Mouse (Mus musculus) kidney, adult 18-20 months (tissue): Measurements from ENCODE around the gene Smad6.

ENCODE experiments used
- DNase-seq: peaks from one replicate; pipeline ENCODE4 v3.0.0; 2021

Smad6 gene

DNA sequence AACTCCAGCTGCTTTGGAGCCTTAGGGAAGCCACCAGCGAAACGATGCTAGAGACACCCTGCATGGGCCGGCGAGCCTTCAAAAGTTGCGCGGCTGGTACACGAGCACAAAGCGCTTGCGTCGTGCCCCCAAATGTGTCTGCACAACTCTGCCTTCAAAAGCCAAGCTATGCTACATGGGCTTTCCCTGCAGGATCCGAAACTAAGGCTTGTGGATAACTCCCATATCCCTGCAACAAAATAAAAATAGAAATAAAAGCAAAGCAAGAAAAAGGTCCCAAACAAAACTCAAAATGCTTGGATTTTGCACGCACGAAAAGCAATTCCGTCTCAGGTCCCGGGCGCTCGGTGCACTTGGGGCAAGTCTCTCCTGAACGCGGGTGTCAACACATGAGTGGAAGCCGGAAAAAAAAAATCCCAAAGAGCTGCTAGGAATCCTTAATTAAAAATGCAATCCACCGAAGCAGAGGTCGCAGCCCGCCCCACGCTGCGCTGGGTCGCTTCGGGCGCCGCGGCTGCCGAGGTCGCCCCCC, 474 bp downstream of the Smad6 start:
- DNase-seq = no peak

DNA sequence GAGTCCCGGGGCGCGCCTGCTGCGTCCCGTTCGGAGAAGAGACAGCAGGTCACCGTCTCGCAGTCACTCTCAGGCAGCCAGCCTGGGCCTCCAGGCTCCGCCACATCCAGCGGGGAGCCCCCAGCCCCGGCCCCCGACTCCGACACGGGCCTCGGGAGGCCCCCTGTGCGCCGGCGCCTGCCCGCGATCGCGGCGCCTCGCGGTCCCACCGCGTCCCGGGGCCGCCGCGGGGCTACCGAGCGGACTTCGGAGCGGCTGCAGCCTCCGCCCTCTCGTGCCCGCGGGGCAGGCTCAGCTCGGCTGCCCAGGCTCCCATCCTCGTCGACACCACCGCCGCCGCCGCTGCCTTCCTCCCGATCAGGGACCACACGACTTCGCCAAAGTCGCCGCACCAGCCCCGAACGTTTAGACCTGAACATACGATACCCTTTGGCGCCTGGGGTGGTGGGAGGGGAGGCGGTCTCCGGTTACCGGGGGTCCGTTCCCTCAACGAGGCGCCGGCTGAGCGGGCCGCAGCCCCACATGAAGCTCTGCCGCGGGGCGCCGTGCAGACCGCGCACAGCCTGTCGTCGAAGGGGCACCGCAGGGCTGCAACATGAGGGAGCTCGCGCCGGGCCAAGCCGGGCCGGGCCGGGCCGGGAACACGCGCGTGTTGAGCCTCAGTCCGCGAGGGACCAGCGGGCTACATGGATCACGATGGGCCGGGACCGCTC, 1.1 kb downstream of the Smad6 start:
- DNase-seq = peak; percentile 67

DNA sequence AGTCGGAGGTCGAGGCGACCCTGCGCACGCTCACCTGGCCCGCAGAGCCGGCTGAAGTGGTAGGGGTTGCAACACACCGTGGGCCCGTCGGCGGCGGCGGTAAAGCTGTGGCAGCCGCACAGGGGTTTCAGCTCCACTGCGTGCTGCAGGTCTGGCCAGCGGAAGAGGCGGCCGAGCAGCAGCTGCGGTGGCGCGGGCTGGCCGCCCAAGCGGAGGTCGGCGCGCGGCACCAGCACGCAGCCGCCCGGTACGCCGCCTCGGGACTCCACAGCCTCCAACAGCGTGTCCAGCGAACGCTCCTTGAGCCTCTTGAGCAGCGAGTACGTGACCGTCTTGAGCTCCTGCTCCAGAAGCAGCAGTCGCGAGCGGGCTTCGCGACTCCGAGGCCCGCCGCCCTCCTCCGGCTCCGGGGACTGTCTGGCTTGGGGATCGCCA, 1.7 kb downstream of the Smad6 start:
- DNase-seq = no peak

DNA sequence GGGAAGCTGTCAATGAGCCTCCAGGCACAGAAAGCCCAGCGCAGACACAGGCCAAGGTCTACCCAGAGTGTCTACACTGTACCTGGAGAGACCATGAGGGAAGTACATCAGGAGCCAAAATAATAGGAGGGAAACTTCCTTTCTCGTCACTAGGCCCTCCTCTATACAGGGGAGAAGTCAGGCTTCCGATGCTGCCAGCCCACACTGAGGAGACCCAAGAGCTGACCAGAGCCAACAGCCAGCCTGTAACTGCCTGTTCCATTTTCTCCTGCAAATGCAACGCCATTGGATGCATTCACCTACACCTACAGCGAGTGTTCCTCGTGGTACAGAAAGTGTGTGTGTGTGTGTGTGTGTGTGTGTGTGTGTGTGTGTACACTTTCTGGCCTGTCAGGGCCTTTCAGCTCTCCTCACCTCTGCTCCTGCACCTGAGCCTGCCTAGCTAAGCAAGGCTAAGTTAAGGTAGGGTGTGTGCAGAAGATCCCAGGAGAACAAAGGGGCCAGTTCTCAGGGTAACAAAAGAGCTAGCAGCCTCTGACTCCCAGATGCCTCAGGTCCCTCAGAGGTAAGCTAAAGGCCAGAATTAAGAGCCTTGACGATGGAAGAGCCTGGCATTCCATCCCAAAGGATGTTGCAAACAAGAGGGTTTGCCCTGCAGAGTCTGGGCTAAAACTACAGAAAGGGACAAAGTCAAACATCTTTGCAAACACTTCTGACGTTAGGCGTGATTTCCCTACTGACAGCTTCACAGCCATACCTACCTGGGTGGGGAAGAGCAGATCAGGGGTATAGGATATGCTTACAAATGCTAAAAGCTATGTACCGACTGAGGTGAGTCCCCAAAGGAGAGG, 2.6 kb downstream of the Smad6 start:
- DNase-seq = peak; percentile 29

DNA sequence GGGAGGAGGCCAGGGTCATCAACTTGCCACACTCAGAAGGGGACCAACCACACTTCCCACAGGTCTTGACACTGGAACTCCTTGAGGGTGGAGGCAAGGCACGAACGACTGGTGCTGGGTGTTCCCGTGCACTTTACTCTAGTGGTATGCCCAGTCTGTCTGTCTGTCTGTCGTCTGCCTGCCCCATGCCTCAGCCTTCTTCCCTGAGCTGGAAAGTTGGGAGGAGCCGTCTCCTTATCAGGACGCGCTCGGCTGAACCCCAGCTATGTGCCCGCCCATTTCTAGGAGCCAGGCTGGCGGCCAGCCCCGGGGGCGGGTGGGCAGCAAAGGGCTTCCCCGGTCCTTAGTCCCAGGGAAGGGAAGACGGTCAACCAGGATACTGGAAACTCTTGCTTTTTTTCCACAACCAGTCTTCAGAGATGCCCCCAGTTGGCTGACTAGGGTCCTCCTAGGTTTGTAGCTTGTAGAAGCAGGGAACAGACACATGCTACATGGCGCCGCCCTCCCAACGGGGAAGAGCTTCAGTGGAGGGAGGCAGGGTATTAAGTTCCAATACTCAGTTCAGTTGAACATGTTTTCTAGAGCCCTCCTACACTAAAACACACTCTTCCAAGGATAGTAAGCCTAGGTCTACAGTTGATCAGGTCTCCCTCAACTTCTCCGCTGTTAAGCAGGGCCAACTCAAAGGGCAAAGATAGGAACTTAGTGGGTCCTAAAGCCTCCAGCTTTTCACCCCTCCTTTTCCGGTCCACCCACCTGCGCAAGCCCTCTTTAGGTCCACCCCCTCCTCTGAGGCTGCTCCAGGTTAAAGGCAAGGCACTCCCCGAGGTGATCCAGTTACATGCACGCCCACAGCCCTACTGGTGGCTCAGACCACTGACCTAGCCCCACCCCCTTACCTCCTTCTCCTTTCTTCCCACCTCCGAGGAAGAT, 3.7 kb downstream of the Smad6 start:
- peak; percentile 74 for DNase-seq

DNA sequence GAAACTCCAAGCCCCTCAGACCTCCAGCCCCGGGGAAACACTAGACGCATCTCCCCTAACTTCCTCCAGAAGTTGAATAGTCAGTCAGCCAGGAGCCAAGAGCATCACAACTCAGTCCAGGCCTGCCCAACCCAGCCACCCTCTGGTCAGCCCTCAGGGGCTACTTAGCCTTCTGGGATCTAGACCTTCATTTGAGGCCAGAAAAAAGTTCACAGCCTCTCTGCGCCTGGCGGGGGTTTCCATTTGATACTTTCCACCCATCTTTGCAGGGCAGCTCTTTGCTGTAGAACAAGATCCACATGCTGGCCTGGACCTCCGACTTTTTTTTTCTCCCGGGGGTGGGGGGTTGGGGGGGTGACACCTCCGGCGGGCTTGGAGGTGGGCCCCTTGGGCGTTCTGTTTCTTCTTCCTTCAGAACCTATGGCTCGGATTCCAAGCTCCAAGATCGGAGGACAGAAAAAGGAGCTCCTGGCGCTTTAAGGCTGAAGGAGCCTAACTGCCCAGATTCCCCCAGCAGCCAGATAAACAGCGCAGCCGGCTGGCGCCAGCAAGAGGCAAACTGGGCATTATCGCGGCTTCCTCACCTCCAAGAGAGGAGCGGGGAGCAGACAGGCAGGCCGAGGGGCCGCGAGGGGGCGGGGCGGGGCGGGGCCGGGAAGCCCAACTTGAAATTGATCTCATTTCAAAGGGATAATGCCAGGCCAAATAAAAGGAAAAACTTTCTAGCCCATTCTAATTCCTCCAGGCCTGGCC, 5.0 kb downstream of the Smad6 start:
- peak; percentile 59 for DNase-seq

DNA sequence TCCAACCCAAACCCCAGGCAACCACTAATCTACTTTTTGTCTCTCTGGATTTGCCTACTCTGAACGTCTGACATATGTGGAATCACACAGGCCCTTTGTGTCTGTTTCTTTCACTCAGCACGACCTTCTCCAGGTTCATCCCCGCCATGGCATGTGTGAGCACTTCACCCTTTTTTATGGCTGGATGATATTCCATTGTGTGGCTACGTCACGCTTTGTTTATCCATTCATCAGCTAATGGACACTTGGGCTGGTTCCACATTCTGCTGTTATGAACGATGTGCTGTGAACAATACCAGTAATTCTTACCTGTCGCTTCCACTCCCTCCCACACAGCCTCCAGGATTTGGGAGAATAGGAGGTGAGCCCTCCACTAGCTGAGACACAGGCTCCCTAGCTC, 5.8 kb downstream of the Smad6 start:
- DNase-seq = no peak

DNA sequence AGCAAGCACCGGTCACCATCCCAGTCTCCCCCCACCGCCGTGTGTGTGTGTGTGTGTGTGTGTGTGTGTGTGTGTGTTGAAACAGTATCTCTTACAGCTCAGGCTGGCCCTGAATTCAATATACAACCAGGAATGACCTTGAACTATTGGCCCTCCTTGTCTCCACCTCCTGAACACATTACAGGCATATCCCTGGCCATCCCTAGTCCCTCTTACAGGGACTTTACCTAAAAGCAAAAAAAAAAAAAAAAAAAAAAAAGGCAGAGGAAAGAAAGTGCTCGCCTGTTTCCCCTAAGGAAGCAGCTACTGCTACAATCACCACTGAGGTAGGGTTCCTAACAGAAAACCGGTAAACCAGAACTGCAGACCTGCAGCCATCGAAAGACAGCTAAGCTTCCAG, 7.1 kb downstream of the Smad6 start:
- no peak for DNase-seq

DNA sequence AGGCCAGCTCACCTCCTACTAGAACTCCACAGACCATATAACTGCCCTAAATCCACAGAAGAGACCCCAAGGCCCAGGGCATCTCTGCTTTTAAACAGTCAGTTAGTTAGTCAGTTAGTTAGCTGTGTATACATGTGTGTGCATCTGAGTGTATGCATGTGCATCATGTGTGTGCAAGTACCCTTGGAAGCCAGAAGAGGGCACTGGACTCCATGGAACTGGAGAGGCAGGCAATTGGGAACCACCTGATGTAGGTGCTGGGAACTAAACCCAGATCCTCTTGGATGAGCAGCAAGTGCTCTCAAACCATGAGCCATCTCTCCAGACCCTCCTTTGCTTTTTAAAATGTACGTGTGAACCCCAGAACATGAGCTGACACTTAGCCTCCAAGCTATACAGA, 10.5 kb downstream of the Smad6 start:
- DNase-seq = no peak

DNA sequence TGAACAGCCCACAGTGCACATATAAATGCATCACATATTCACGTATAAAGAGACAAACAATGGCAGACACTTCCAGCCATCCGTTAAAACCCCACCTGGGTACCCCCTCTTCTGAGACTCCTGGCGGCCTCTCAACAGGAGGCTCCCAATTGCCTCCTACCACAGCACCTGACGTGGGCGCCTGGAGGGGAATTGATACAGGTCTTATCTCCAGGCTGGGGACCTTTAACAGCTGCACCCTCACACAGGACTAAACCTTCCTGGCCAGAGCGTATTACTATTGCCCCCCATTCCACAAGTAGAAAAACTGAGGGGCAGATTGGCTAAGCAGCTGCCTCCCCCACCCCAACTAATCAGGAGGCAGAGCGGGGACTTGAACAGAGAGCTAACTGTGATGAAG, 18.9 kb downstream of the Smad6 start:
- DNase-seq = no peak

DNA sequence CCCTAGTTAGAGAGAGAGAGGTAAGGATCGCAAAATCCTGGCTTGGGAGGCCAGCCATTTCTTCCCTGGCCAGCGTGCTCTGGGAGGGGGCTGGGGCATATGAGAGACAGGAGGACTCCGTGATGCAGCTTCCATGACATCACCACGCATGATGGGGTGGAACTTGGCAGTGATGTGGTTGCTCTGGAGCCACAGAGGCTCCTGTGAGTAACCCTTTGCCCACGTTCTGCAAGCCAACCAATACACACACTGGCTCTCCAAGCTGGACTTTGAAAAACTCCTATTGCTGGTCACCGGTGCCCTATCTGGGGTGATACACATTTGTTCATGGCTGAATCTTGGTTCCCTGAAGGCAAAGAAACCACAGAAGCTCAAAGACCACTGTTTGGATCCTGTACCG, 20.8 kb downstream of the Smad6 start:
- DNase-seq = no peak

DNA sequence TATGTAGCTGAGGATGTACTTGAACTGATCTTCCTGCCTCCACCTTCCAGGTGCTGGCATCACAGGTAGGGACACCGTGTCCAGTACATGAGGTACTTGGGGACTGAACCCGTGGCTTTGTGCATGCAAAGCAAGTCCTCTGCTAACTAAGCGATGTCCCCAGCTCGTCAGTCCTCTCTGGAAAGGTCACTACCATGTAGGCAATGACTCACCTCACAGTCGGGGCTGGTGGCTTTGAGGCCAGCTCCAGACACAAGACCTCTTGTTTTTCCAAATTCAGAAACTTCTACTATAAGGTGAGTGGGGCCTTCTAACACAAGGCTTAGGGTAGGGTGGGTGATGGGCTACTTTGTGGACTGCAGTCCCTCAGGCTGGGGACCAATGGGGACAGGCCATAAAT, 21.8 kb downstream of the Smad6 start:
- DNase-seq = no peak

DNA sequence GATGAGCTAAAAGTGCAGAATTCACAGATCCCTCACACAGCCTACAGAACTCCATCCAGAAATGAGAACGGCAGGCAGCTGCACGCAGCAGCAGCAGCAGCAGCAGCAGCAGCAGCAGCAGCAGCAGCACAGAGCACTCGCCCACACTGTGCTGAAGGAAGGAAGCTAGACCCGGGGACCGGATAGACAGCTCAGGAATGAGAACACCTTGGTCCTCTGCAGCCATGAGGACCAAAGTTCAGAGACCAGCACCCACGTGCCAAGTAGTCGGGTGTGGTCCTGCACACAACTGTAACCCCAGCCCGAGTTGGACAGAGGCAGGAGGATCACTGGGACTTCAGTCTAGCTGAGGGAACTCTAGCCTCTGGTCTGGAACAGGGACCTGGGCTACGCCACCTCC, 22.7 kb downstream of the Smad6 start:
- no peak for DNase-seq

DNA sequence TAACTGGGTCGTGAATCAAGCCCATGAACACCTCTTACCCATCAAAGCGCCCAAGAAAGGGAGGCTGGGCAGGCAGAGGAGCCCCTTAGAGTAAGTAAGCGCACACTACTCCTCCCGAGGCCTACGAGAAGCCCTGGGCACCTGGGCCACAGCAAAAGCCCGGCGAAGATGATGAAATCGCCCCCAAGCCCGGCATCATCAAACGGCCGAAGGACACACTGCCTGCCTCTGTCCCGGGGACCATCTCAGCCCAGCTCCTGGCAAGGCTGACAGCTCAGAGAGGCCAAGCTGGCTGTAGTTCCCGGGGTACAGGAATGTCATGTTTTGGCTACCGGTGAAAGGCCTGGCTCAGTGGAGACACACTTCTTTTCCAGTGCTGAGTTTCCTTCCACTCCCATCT, 23.8 kb downstream of the Smad6 start:
- DNase-seq = no peak

DNA sequence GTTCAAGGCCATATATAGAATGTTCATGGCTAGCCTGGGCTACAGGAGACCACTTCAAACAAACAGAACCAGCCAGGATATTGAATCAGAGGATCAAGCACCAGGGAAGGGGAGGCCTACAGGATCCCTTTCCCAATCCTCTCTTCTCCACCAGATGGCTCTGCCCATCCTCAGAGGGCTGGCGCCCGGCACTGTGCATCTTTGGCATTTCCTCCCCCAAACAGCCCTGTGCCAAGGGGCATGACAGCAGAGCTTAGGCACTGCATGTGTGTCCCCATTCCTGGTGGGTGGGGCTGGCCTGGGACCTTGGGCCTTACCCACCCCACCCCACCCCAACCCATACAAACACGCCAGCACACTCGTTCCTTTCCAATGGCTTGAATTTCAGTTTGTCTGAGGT, 24.4 kb downstream of the Smad6 start:
- no peak for DNase-seq

DNA sequence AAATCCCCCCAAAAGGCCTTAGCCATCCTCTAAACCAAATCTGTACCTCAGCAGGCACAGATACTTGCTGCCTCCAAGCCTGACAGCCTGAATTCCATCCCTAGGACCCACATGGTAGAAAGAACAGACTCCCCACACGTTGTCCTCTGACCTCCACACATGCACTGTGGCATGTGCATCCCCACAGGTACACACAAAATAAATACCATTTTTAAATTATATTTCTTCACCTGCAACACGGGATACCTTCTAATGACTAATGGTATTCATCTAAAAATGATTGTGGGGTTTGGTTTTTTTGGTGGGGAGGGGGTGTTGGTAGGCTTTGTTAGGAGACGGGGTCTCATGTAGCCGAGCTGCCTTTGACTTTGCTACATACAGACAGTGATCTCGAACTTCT, 28.6 kb downstream of the Smad6 start:
- no peak for DNase-seq

DNA sequence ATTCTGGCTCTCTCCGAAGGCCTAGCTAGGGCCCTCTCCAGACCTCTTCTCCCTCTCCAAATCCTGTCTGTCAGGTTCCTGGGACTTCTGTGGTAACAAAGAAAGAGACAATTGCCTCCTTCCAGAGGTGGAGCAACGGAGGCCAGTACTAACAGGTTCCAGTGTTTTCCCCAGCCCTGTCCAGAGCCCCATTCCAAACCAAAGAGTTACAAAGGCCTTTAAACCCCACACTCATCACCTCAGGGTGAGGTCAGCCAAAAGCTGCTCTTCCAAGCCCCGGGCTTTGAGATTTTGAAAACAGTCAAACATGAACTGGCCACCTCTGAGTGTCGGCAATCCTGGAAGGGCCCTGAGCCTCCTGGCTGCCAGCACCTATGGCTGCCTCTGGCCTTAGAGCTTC, 29.1 kb downstream of the Smad6 start:
- DNase-seq = no peak

DNA sequence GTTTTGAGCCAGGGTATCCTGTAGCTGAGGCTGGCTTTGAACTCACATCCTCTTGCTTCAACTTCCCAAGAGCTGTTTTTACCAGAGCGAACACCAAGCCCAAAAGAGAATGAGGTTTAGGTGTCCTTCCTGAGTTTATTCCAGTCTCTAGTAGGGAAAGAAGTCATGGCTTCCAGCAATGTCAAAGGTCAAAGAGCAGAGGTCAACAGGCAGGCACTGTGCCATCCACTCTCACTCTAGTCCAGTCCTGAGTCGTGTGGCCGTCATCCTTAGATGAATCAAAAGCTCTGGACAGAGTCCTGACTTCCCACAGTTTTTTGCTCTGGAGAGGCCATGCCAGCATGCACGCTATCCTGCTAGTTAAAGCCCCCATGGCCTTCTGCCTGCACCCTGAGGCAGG, 30.7 kb downstream of the Smad6 start:
- no peak for DNase-seq

DNA sequence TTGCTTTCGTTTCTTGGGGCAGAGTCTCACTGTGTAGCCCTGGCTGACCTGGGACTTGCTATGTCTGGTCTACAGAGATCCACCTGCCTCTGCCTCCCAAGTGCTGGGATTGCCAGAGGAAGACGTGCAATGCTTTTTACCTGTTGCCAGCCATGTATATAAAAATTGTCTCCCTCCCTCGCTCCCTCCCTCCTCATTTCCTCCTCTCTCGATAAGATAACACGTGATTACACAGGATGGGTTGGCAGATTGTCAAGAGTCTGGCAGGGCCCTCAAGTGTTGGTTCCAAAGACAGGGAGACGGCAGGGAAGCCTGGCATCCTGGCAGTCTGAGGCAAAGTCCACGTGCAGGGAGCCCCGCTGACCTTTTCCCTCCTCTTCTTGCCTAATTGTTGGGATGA, 32.2 kb downstream of the Smad6 start:
- peak; percentile 39 for DNase-seq

DNA sequence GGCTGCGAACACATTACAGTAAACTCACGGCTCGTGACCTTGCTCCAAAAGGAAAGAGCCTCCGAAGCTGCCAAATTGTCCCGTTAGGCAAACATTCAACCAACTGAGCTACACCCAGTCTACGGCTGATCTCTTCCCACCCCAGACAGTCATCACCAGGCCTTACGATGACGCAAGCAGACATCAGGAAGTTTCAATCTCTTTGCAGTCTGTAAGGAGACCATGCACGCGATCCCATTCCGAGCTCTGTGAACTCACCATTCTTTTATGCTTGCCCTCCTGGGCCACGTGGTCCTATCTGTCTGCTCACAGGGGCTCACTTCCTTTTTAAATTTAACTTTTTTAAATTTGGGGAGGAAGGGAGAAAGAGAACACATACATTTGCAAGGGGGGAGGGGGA, 32.6 kb downstream of the Smad6 start:
- DNase-seq = no peak

DNA sequence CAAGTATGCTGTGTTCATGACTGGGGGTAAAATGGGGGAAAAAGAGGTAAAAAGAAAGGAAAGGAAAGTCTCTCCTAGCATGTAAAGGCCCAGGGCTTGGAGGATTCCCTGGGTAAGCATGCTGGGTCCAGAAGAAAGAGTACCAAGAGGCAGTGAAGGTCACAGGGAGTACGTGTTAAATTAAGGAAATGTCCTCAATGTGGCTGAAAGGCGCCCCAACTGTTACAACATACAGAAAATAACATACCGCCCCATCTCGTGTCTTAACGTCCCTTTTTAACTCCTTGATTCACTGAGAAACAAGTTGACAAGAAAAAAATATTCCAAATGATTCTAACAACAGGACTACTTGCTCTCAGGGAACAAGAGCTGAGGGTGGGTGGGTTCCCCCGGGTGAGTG, 36.7 kb downstream of the Smad6 start:
- DNase-seq = no peak

DNA sequence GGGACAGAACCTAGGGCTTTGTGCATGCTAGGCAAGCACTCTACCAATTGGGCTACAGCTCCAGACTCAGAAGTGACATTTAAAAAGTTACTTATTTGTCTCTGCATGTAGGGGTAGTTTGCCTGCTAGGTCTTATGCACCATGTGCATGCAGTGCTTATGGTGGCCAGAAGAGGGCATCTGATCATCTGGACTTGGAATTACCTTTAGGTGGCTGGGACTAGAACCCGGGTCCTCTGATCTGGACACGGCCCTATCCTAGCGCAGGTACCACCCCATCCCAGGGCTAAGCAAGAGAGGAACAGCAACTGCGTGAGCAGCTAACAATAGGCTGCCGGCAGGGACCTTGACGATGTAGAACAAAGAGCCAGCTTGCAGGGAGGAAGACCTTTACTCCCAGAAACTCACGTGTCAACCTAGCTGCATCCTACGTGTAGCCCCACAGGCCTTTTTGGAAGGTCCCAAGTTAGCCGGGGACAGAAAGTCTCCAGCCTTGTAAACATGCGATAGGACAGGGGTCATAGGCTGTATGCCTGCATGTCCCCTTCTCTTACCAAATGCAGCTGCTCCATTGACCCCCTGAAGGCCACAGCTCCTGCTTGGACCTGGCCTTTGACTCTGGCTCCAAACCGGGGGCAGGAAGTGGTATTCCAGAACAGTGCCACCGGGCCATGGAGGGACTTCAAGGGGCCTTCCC, 38.8 kb downstream of the Smad6 start:
- peak; percentile 33 for DNase-seq
